Mouse (Mus musculus) limb, embryonic 14.5 days (tissue): Measurements from ENCODE around the gene Olfr714. TPM values are rescaled to one million over a fixed set of nuclear protein-coding genes. Genes with fewer than 3 reads are reported as not detected.

Source experiments
- ATAC-seq: fragments of 200-750 bp; cut with Nextera tagmentation; 2 replicates; pipeline ENCODE4 v1.8.0; 2017; ENCODE audit warnings: low read depth, moderate number of reproducible peaks, moderate TSS enrichment; ENCODE audit not compliant: low FRiP score
- DNase-seq: peaks from one replicate; pipeline ENCODE4 v3.0.0-alpha.2; 2015; ENCODE audit warnings: low spot score
- H3K27ac ChIP-seq: fragments of 300-500 bp; sonication (generic); replicated peaks from 2 replicates; pipeline ENCODE4 v1.5.1; 2014; ENCODE audit warnings: low read depth, mild to moderate bottlenecking, low read length, moderate library complexity, mixed read lengths
- H3K27me3 ChIP-seq: fragments of 300-500 bp; sonication (generic); 2 replicates; pipeline ENCODE4 v1.6.1; 2014; ENCODE audit warnings: low read length, mixed read lengths; ENCODE audit not compliant: control insufficient read depth, insufficient read depth
- H3K36me3 ChIP-seq: fragments of 300-500 bp; sonication (generic); 2 replicates; pipeline ENCODE4 v1.6.1; 2014; ENCODE audit warnings: mild to moderate bottlenecking, low read length, moderate library complexity, mixed read lengths; ENCODE audit not compliant: control insufficient read depth, insufficient read depth
- H3K4me1 ChIP-seq: fragments of 300-500 bp; sonication (generic); 2 replicates; pipeline ENCODE4 v1.6.1; 2014; ENCODE audit warnings: antibody characterized with exemption, low read length, mixed read lengths; ENCODE audit not compliant: control insufficient read depth, insufficient read depth
- H3K4me2 ChIP-seq: fragments of 300-500 bp; sonication (generic); replicated peaks from 2 replicates; pipeline ENCODE4 v1.6.1; 2014; ENCODE audit warnings: low read depth, mild to moderate bottlenecking, low read length, moderate library complexity; ENCODE audit not compliant: severe bottlenecking
- H3K4me3 ChIP-seq: fragments of 300-500 bp; sonication (generic); replicated peaks from 2 replicates; pipeline ENCODE4 v1.5.1; 2014; ENCODE audit warnings: low read length
- H3K9ac ChIP-seq: fragments of 300-500 bp; sonication (generic); 2 replicates; pipeline ENCODE4 v1.6.1; 2014; ENCODE audit warnings: mild to moderate bottlenecking, low read depth, low read length, moderate library complexity; ENCODE audit not compliant: severe bottlenecking
- H3K9me3 ChIP-seq: fragments of 300-500 bp; sonication (generic); 2 replicates; pipeline ENCODE4 v1.6.1; 2016; ENCODE audit warnings: low read length; ENCODE audit not compliant: control insufficient read depth
- POLR2A ChIP-seq: fragments of 200-500 bp; IDR thresholded peaks from 2 replicates; pipeline ENCODE4 v1.8.0; 2012; ENCODE audit warnings: inconsistent platforms, mild to moderate bottlenecking, moderate library complexity, borderline replicate concordance; ENCODE audit not compliant: insufficient read depth, insufficient read length; ENCODE audit errors: extremely low read depth
- WGBS: fragments of 180-500 bp; shearing (Covaris S2); extraction: QIAGEN DNeasy Blood & Tissue Kit; methylation state at CpG from one replicate; pipeline ENCODE4 v1.1.7; 2014; 5-methylcytosine and 5-hydroxymethylcytosine counted together
- polyA plus RNA-seq, 2 experiments: library from polyadenylated mRNA; depleted of rRNA in 1 of 2; stranded (reverse) in 1 of 2; unstranded in 1 of 2; fragments of >200 nt; fragmentation: Nextera tagmentation in 1 of 2; extraction: Ambion mirVana in 1 of 2; gene quantifications; 2 replicates each; pipeline versions ENCODE4 v1.2.1 to v1.2.3; 2012 to 2014

Gene Olfr714
- polyA plus RNA-seq (2012; rRNA removed), result not detected in 2 replicates
- not detected in 2 replicates for polyA plus RNA-seq (2014; fragmentation: Nextera tagmentation; extraction: Ambion mirVana)

- Histone ChIP-seq H3K27ac (no peak within 1 kb of the TSS), H3K4me3 (no peak within 1 kb of the TSS), H3K27me3 (no peaks in the 10 kb centered on the region), H3K9me3 (no peaks in the 10 kb centered on the region), H3K9ac (no peak within 1 kb of the TSS), H3K36me3 (no peaks in the 10 kb centered on the region), H3K4me1 (no peaks in the 10 kb centered on the region), H3K4me2 (no peak within 1 kb of the TSS)
- 86% methylated on average over 2 of the region's 2 CpGs for WGBS
- no peak for TF ChIP-seq POLR2A
- DNase-seq, result no peak
- ATAC-seq, result no peak
Measured at GRCm38 (mm10) chr7:107070681-107071080, at the start of gene Olfr714. Olfr714 (plus strand) TSS chr7:107070981.

DNA sequence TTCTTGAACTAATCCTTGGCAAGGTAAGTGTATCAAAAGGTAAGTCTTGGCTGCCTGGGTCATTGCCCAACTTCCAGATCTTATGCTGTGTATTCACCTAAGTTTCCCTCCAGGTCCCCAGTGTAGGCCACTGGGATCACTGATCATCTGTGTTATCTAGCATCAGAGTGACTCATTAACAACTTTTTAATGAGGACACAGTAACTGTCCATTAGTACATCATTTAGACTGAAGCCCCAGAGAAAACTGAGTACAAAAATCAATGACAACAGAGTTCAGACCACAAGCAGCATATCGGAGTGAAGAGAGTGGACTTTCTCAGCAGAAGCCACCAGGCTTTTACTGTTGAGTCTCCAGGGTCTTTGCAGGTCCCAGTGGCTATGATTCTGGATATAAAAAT lies 39.9 kb upstream of the Olfr714 start, which contains the start of gene Olfr713:
TSS of gene Olfr713 (plus strand) at position 301 of the 400 bp plus-strand sequence.
- Histone ChIP-seq H3K4me2 (no peak within 1 kb of the TSS), H3K36me3 (no peaks in the 10 kb centered on the region), H3K27ac (no peak within 1 kb of the TSS), H3K4me1 (no peaks in the 10 kb centered on the region), H3K9ac (no peak within 1 kb of the TSS), H3K9me3 (no peaks in the 10 kb centered on the region), H3K27me3 (no peaks in the 10 kb centered on the region), H3K4me3 (no peak within 1 kb of the TSS)
- TF ChIP-seq POLR2A, result no peak
- DNase-seq (no peak), ATAC-seq (no peak)
- WGBS, result 91% methylated on average over 1 of the region's 1 CpGs

DNA sequence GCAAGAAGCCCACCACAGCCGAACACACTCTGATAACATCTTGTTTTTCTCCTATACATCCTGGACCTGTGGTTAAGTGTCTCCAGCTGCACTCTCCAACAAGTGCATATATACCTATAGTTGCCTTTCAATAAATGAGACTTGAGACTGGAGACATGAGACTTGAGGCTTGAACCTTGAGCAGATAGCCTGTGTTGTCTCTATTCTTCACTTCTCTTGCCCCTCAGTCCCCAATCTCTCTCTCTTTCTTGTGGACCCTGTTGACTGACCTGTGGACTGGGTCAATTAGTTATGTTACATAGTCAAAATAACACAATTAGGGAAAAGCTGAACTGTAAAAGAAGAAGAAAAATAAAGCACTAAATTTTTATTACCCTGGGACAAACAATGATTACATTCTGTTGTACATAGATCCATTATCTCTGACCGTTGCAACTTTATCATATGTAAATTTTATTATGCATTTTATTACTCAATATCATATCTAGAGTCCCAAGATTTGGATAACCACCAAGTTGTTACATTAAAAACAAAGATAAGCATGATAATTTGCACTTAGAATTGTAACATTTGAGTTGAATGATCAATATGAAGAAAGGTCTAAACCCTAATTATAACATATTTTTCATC lies 30.7 kb upstream of the Olfr714 start:
- H3K9me3 ChIP-seq, result no peaks in the 10 kb centered on the region
- DNase-seq, result no peak
- no peaks in the 10 kb centered on the region for H3K4me1 ChIP-seq
- ATAC-seq, result no peak
- no peak overlapping the region for H3K9ac ChIP-seq
- 56% methylated on average over 2 of the region's 2 CpGs for WGBS
- H3K27me3 ChIP-seq, result no peaks in the 10 kb centered on the region
- H3K4me3 ChIP-seq, result no peak overlapping the region
- no peak overlapping the region for H3K4me2 ChIP-seq
- no peak for TF ChIP-seq POLR2A
- no peak overlapping the region for H3K27ac ChIP-seq
- H3K36me3 ChIP-seq, result no peaks in the 10 kb centered on the region

DNA sequence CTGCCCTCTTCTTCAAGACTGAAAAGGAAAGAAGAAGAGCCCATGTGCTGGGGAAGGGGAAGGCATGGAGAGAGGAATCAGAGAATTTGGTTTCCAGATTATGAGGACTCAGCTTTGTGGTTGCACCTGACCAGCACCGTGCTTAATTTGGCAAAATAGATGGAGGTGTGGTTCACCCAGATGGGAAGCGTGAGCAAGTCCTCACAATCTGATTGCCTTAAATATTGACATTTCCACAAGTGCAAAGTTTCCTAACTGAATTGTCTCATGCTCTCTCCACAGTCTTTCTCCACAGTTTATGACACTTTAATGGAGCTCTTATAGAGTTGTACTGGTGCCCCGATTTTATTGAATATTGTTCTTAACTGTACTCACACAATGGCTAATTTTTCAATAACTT lies 27.6 kb upstream of the Olfr714 start:
- DNase-seq (no peak), ATAC-seq (no peak)
- no peaks in the 10 kb centered on the region for H3K36me3 ChIP-seq
- no peak overlapping the region for H3K9ac ChIP-seq
- H3K27ac ChIP-seq, result no peak overlapping the region
- TF ChIP-seq POLR2A, result no peak
- H3K9me3 ChIP-seq, result no peaks in the 10 kb centered on the region
- 86% methylated on average over 3 of the region's 3 CpGs for WGBS
- H3K4me2 ChIP-seq, result no peak overlapping the region
- no peaks in the 10 kb centered on the region for H3K4me1 ChIP-seq
- H3K27me3 ChIP-seq, result no peaks in the 10 kb centered on the region
- no peak overlapping the region for H3K4me3 ChIP-seq

- DNase-seq (no peak), ATAC-seq (no peak)
- WGBS, result 73% methylated on average over 1 of the region's 1 CpGs
- Histone ChIP-seq H3K27me3 (no peaks in the 10 kb centered on the region), H3K36me3 (no peaks in the 10 kb centered on the region), H3K4me2 (no peak overlapping the region), H3K9ac (no peak overlapping the region), H3K4me3 (no peak overlapping the region), H3K27ac (no peak overlapping the region), H3K9me3 (no peaks in the 10 kb centered on the region), H3K4me1 (no peaks in the 10 kb centered on the region)
- TF ChIP-seq POLR2A, result no peak
Measured at GRCm38 (mm10) chr7:107044407-107044806, 26.4 kb upstream of the Olfr714 start.

DNA sequence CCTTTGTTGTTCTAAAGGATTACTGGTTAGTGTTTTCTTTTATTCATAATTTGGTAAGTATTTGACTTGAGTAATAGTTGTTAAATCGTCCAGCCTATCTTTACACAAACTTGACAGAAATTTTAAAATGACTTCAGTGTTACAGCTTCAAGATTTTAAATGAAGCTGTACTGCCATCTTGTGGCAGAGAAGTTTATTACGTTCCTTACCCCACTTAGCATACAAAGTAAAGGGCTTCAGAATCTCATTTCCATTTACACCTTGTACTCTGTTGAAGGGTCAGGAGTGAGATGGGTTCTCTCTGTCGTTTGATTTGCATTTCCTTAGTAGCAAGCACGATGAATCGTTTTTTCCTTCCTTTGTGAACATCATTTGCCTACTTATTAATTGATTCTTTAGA lies 24.9 kb upstream of the Olfr714 start:
- no peak overlapping the region for H3K9ac ChIP-seq
- no peaks in the 10 kb centered on the region for H3K36me3 ChIP-seq
- no peaks in the 10 kb centered on the region for H3K27me3 ChIP-seq
- no peak overlapping the region for H3K27ac ChIP-seq
- DNase-seq (peak; percentile 61), ATAC-seq (no peak)
- H3K9me3 ChIP-seq, result no peaks in the 10 kb centered on the region
- H3K4me2 ChIP-seq, result no peak overlapping the region
- no peaks in the 10 kb centered on the region for H3K4me1 ChIP-seq
- 9% methylated on average over 5 of the region's 5 CpGs for WGBS
- TF ChIP-seq POLR2A, result no peak
- no peak overlapping the region for H3K4me3 ChIP-seq
